Mouse (Mus musculus) ES-Bruce4 (cell line): ENCODE data around the gene Samd14. TPM values are rescaled to one million over a fixed set of nuclear protein-coding genes. Genes with fewer than 3 reads are reported as not detected.

ENCODE experiments used
- H3K27ac ChIP-seq: 2 replicates; pipeline ENCODE4 v1.5.1; 2012; ENCODE audit warnings: low read length, inconsistent platforms; ENCODE audit not compliant: insufficient read depth
- H3K27me3 ChIP-seq: 2 replicates; pipeline ENCODE4 v1.6.1; 2012; ENCODE audit warnings: mild to moderate bottlenecking, low read length, inconsistent platforms; ENCODE audit not compliant: control insufficient read depth, poor library complexity, insufficient read depth, severe bottlenecking
- H3K36me3 ChIP-seq: 2 replicates; pipeline ENCODE4 v1.6.1; 2012; ENCODE audit warnings: inconsistent platforms, mild to moderate bottlenecking, low read length, moderate library complexity; ENCODE audit not compliant: control insufficient read depth, poor library complexity, insufficient read depth, severe bottlenecking
- H3K4me1 ChIP-seq: one replicate; pipeline ENCODE4 v1.8.1; 2011; ENCODE audit warnings: low read length; ENCODE audit not compliant: control insufficient read depth, insufficient read depth
- H3K4me3 ChIP-seq: 2 replicates; pipeline ENCODE4 v1.5.1; 2011; ENCODE audit warnings: low read depth, mild to moderate bottlenecking, low read length
- H3K9ac ChIP-seq: 2 replicates; pipeline ENCODE4 v1.6.1; 2012; ENCODE audit warnings: low read depth, mild to moderate bottlenecking, inconsistent platforms; ENCODE audit not compliant: poor library complexity, severe bottlenecking
- H3K9me3 ChIP-seq: replicated peaks from 2 replicates; pipeline ENCODE4 v1.6.1; 2012; ENCODE audit warnings: mild to moderate bottlenecking, low read length, inconsistent platforms; ENCODE audit not compliant: control insufficient read depth, poor library complexity, insufficient read depth, severe bottlenecking
- CTCF ChIP-seq: IDR thresholded peaks from one replicate; pipeline ENCODE4 v1.8.1; 2011; ENCODE audit warnings: low read depth, low read length
- EP300 ChIP-seq: IDR thresholded peaks from 2 replicates; pipeline ENCODE4 v1.6.1; 2011; ENCODE audit warnings: low read depth, low read length; ENCODE audit not compliant: insufficient read depth
- POLR2A ChIP-seq: IDR thresholded peaks from one replicate; pipeline ENCODE4 v1.8.1; 2011; ENCODE audit warnings: low read length; ENCODE audit not compliant: insufficient read depth
- polyA plus RNA-seq: library from polyadenylated mRNA; stranded (reverse); fragments of >200 nt; gene quantifications from 2 replicates; pipeline ENCODE4 v1.2.4, GENCODE M21; 2011; ENCODE audit warnings: low read depth; ENCODE audit not compliant: missing spikeins, insufficient read depth, insufficient read length

The Samd14 gene
- polyA plus RNA-seq, 1 experiment = 0.30 TPM

- no peak overlapping the region for H3K4me3 ChIP-seq
- H3K9me3 ChIP-seq = no peaks in the 10 kb centered on the region
- TF ChIP-seq EP300 (no peak), POLR2A (no peak), CTCF (no peak)
- H3K9ac ChIP-seq = 0 out of 2 replicates have a peak overlapping the region, but pooled peaks have one; percentile 2
- H3K27me3 ChIP-seq = no peaks in the 10 kb centered on the region
- H3K4me1 ChIP-seq = peaks cover 16% of the 10 kb centered on the region
- peaks cover 6% of the 10 kb centered on the region for H3K36me3 ChIP-seq
- H3K27ac ChIP-seq = peak overlapping the region; percentile 5; the same call in 1 of the 2 replicates
Observed at GRCm38 (mm10) chr11:95069226-95069957, 59.7 kb downstream of the Samd14 start.

GRCm38 (mm10) chr11:95070140-95071107 is 60.7 kb downstream of the Samd14 start:
- Histone ChIP-seq H3K4me1 (peaks cover 17% of the 10 kb centered on the region), H3K4me3 (no peak overlapping the region), H3K9me3 (no peaks in the 10 kb centered on the region), H3K36me3 (peaks cover 2% of the 10 kb centered on the region; the same call in 1 of the 2 replicates), H3K27me3 (no peaks in the 10 kb centered on the region), H3K27ac (peak overlapping the region; percentile 81), H3K9ac (peak overlapping the region; percentile 28; the same call in 1 of the 2 replicates)
- TF ChIP-seq CTCF = no peak
- TF ChIP-seq POLR2A = no peak
- no peak for TF ChIP-seq EP300

GRCm38 (mm10) chr11:95071266-95071665 is 61.6 kb downstream of the Samd14 start:
- Histone ChIP-seq H3K36me3 (no peaks in the 10 kb centered on the region), H3K27ac (peak overlapping the region; percentile 40; the same call in 1 of the 2 replicates), H3K4me3 (no peak overlapping the region), H3K4me1 (peaks cover 17% of the 10 kb centered on the region), H3K27me3 (no peaks in the 10 kb centered on the region), H3K9me3 (no peaks in the 10 kb centered on the region), H3K9ac (peak overlapping the region; percentile 28; the same call in 1 of the 2 replicates)
- TF ChIP-seq POLR2A (no peak), EP300 (no peak), CTCF (no peak)

- Histone ChIP-seq H3K27me3 (no peaks in the 10 kb centered on the region), H3K27ac (no peak overlapping the region)
Observed at GRCm38 (mm10) chr11:95072136-95072535, 62.5 kb downstream of the Samd14 start.

GRCm38 (mm10) chr11:95072804-95073203 is 63.1 kb downstream of the Samd14 start:
- TF ChIP-seq EP300 (no peak), CTCF (no peak), POLR2A (no peak)
- H3K9ac ChIP-seq = peak overlapping the region; percentile 22; the same call in 1 of the 2 replicates
- H3K36me3 ChIP-seq = no peaks in the 10 kb centered on the region
- H3K4me3 ChIP-seq = no peak overlapping the region
- H3K27me3 ChIP-seq = no peaks in the 10 kb centered on the region
- no peaks in the 10 kb centered on the region for H3K9me3 ChIP-seq
- H3K4me1 ChIP-seq = peaks cover 18% of the 10 kb centered on the region
- H3K27ac ChIP-seq = no peak overlapping the region

More at GRCm38 (mm10) chr11:95072136-95072535, 62.5 kb downstream of the Samd14 start:
- TF ChIP-seq CTCF (no peak), EP300 (no peak), POLR2A (no peak)
- H3K4me3 ChIP-seq = no peak overlapping the region
- peak overlapping the region; percentile 22 for H3K9ac ChIP-seq
- no peaks in the 10 kb centered on the region for H3K9me3 ChIP-seq
- peaks cover 17% of the 10 kb centered on the region for H3K4me1 ChIP-seq
- no peaks in the 10 kb centered on the region for H3K36me3 ChIP-seq
